Mouse (Mus musculus) CH12.LX (cell line): ENCODE measurements around the gene Ctbp2. TPM values are rescaled to one million over a fixed set of nuclear protein-coding genes. Genes with fewer than 3 reads are reported as not detected.
A peak's percentile ranks its signal among the peaks of the same experiment; 100 is the strongest.

Experiments used
- DNase-seq: peaks from one replicate; pipeline ENCODE4 v3.0.0-alpha.2; 2013; ENCODE audit errors: extremely low read depth
- H3K27ac ChIP-seq: 2 replicates; pipeline ENCODE4 v1.5.1; 2012; ENCODE audit warnings: low read depth, mild to moderate bottlenecking, control low read depth, moderate library complexity; ENCODE audit not compliant: insufficient read depth
- H3K27me3 ChIP-seq: replicated peaks from 2 replicates; pipeline ENCODE3; 2012; ENCODE audit warnings: inconsistent platforms
- H3K36me3 ChIP-seq, 2 experiments: replicated peaks in 1 of 2; 2 replicates each; pipeline versions ENCODE3 to v1.6.1; 2012; ENCODE audit warnings: inconsistent platforms in 1 of 2, low read length in 1 of 2, mild to moderate bottlenecking in 1 of 2, mixed read lengths in 1 of 2, moderate library complexity in 1 of 2; ENCODE audit not compliant: control insufficient read depth in 1 of 2, insufficient read depth in 1 of 2
- H3K4me1 ChIP-seq, 2 experiments: 2 replicates each; pipeline ENCODE4 v1.6.1; 2012; ENCODE audit warnings: inconsistent platforms in 1 of 2, moderate library complexity in 1 of 2; ENCODE audit not compliant: insufficient read depth in 2 of 2, control insufficient read depth in 1 of 2
- H3K4me2 ChIP-seq: 2 replicates; pipeline ENCODE4 v1.6.1; 2012; ENCODE audit warnings: low read depth, mild to moderate bottlenecking, control low read depth; ENCODE audit not compliant: poor library complexity, insufficient read depth, severe bottlenecking
- H3K4me3 ChIP-seq, 3 experiments: fragments of 150-350 bp in 1 of 3; sonication (generic) in 1 of 3; replicated peaks in 1 of 3; 2 replicates each; pipeline versions ENCODE3 to v1.5.1; 2011 to 2012; ENCODE audit warnings: low read depth in 2 of 3, low read length in 2 of 3, mild to moderate bottlenecking in 2 of 3, moderate library complexity in 2 of 3, control low read depth in 1 of 3, improper control_type of control experiment in 1 of 3, inconsistent platforms in 1 of 3, mixed read lengths in 1 of 3; ENCODE audit not compliant: poor library complexity in 1 of 3
- H3K79me2 ChIP-seq: replicated peaks from 2 replicates; pipeline ENCODE4 v1.6.1; 2012; ENCODE audit warnings: mild to moderate bottlenecking, moderate library complexity; ENCODE audit not compliant: control insufficient read depth, poor library complexity, insufficient read depth, severe bottlenecking; ENCODE audit errors: extremely low read depth
- H3K9ac ChIP-seq: 2 replicates; pipeline ENCODE4 v1.6.1; 2012; ENCODE audit warnings: low read depth, mild to moderate bottlenecking, control low read depth, moderate library complexity; ENCODE audit not compliant: insufficient read depth
- H3K9me3 ChIP-seq: replicated peaks from 2 replicates; pipeline ENCODE3; 2012; ENCODE audit warnings: low read length, inconsistent platforms, mixed read lengths
- BHLHE40 ChIP-seq: IDR thresholded peaks from 2 replicates; pipeline ENCODE4 v1.6.1; 2011; ENCODE audit warnings: mild to moderate bottlenecking, low read depth, low read length, improper control_type of control experiment
- CHD1 ChIP-seq: IDR thresholded peaks from 2 replicates; pipeline ENCODE4 v1.6.1; 2012; ENCODE audit warnings: low read depth, low read length, improper control_type of control experiment, inconsistent platforms
- CTCF ChIP-seq, 2 experiments: IDR thresholded peaks in 1 of 2; conservative IDR thresholded peaks in 1 of 2; 2 replicates each; pipeline ENCODE4 v1.5.1; 2011 to 2012; ENCODE audit warnings: low read depth in 2 of 2, low read length in 2 of 2, improper control_type of control experiment in 1 of 2, inconsistent platforms in 1 of 2, mild to moderate bottlenecking in 1 of 2, moderate library complexity in 1 of 2
- E2F4 ChIP-seq: IDR thresholded peaks from 2 replicates; pipeline ENCODE4 v1.6.1; 2011; ENCODE audit warnings: low read depth, low read length, improper control_type of control experiment; ENCODE audit not compliant: insufficient replicate concordance
- EP300 ChIP-seq: IDR thresholded peaks from 2 replicates; pipeline ENCODE4 v1.6.1; 2011; ENCODE audit warnings: low read length, improper control_type of control experiment
- ETS1 ChIP-seq: conservative IDR thresholded peaks from 2 replicates; pipeline ENCODE4 v1.6.1; 2012; ENCODE audit warnings: low read depth, mild to moderate bottlenecking, inconsistent platforms, low read length, improper control_type of control experiment, moderate library complexity
- GABPA ChIP-seq: IDR thresholded peaks from 2 replicates; pipeline ENCODE4 v1.6.1; 2012; ENCODE audit warnings: low read depth, low read length, improper control_type of control experiment, inconsistent platforms; ENCODE audit not compliant: insufficient replicate concordance
- IRF4 ChIP-seq: IDR thresholded peaks from 2 replicates; pipeline ENCODE4 v1.6.1; 2014; ENCODE audit warnings: low read depth, mild to moderate bottlenecking, inconsistent platforms, low read length, improper control_type of control experiment
- JUN ChIP-seq: IDR thresholded peaks from 2 replicates; pipeline ENCODE4 v1.6.1; 2011; ENCODE audit warnings: low read depth, mild to moderate bottlenecking, low read length, improper control_type of control experiment, moderate library complexity; ENCODE audit not compliant: insufficient read depth
- KAT2A ChIP-seq: IDR thresholded peaks from 2 replicates; pipeline ENCODE4 v1.6.1; 2012; ENCODE audit warnings: low read length, improper control_type of control experiment, inconsistent platforms; ENCODE audit not compliant: insufficient replicate concordance
- MAFK ChIP-seq: IDR thresholded peaks from 2 replicates; pipeline ENCODE4 v1.6.1; 2011; ENCODE audit warnings: low read length, improper control_type of control experiment; ENCODE audit not compliant: insufficient replicate concordance
- MAZ ChIP-seq: IDR thresholded peaks from 2 replicates; pipeline ENCODE4 v1.6.1; 2012; ENCODE audit warnings: low read depth, mild to moderate bottlenecking, inconsistent platforms, low read length, improper control_type of control experiment, moderate library complexity
- MEF2A ChIP-seq: IDR thresholded peaks from 2 replicates; pipeline ENCODE4 v1.6.1; 2014; ENCODE audit warnings: low read depth, mild to moderate bottlenecking, inconsistent platforms, low read length, improper control_type of control experiment, borderline replicate concordance
- MXI1 ChIP-seq: IDR thresholded peaks from 2 replicates; pipeline ENCODE4 v1.6.1; 2011; ENCODE audit warnings: mild to moderate bottlenecking, low read depth, low read length, improper control_type of control experiment
- MYC ChIP-seq: IDR thresholded peaks from 2 replicates; pipeline ENCODE4 v1.6.1; 2011; ENCODE audit warnings: low read depth, mild to moderate bottlenecking, improper control_type of control experiment, low read length
- NELFE ChIP-seq: IDR thresholded peaks from 2 replicates; pipeline ENCODE4 v1.6.1; 2011; ENCODE audit warnings: low read depth, low read length, improper control_type of control experiment
- NRF1 ChIP-seq: IDR thresholded peaks from 2 replicates; pipeline ENCODE4 v1.6.1; 2014; ENCODE audit warnings: low read depth, mild to moderate bottlenecking, inconsistent platforms, low read length, improper control_type of control experiment, moderate library complexity
- POLR2A ChIP-seq: IDR thresholded peaks from 2 replicates; pipeline ENCODE4 v1.6.1; 2011; ENCODE audit warnings: low read depth, mild to moderate bottlenecking, improper control_type of control experiment, low read length
- POLR2AphosphoS2 ChIP-seq: IDR thresholded peaks from 2 replicates; pipeline ENCODE4 v1.6.1; 2011; ENCODE audit warnings: low read depth, low read length, improper control_type of control experiment
- RCOR1 ChIP-seq: conservative IDR thresholded peaks from 2 replicates; pipeline ENCODE4 v1.6.1; 2012; ENCODE audit warnings: low read depth, mild to moderate bottlenecking, inconsistent platforms, low read length, improper control_type of control experiment
- SIN3A ChIP-seq: IDR thresholded peaks from 2 replicates; pipeline ENCODE4 v1.6.1; 2012; ENCODE audit warnings: low read length, improper control_type of control experiment, inconsistent platforms
- TBP ChIP-seq: conservative IDR thresholded peaks from 2 replicates; pipeline ENCODE4 v1.6.1; 2011; ENCODE audit warnings: low read depth, low read length, improper control_type of control experiment
- USF1 ChIP-seq: IDR thresholded peaks from 2 replicates; pipeline ENCODE4 v1.6.1; 2014; ENCODE audit warnings: low read depth, mild to moderate bottlenecking, inconsistent platforms, low read length, improper control_type of control experiment
- USF2 ChIP-seq: conservative IDR thresholded peaks from 2 replicates; pipeline ENCODE4 v1.6.1; 2011; ENCODE audit warnings: low read depth, low read length, improper control_type of control experiment
- ZC3H11A ChIP-seq: IDR thresholded peaks from 2 replicates; pipeline ENCODE4 v1.6.1; 2012; ENCODE audit warnings: low read depth, mild to moderate bottlenecking, inconsistent platforms, low read length, improper control_type of control experiment
- ZKSCAN1 ChIP-seq: IDR thresholded peaks from 2 replicates; pipeline ENCODE4 v1.6.1; 2012; ENCODE audit warnings: low read depth, inconsistent platforms, low read length, improper control_type of control experiment, borderline replicate concordance
- ZMIZ1 ChIP-seq: IDR thresholded peaks from 2 replicates; pipeline ENCODE4 v1.6.1; 2012; ENCODE audit warnings: low read depth, mild to moderate bottlenecking, inconsistent platforms, low read length, improper control_type of control experiment
- ZNF384 ChIP-seq: IDR thresholded peaks from 2 replicates; pipeline ENCODE4 v1.6.1; 2012; ENCODE audit warnings: low read depth, low read length, improper control_type of control experiment, inconsistent platforms
- dilution Hi-C: fragments of 300-500 bp; cut with MboI; formaldehyde crosslinking; loops from 2 replicates; pipeline ENCODE4 v1.14.3; 2020; ENCODE audit warnings: low sequenced_read_pairs; ENCODE audit not compliant: extremely low pct_unique_long_range_greater_than_20kb, extremely low pct_ligation_motif_present
- in situ Hi-C: fragments of 300-500 bp; cut with MboI; formaldehyde crosslinking; loops from 3 replicates; pipeline ENCODE4 v1.14.3; 2019; ENCODE audit warnings: low sequenced_read_pairs, low pct_ligation_motif_present, low pct_unique_long_range_greater_than_20kb, mixed read lengths
- polyA plus RNA-seq: library from polyadenylated mRNA; unstranded; fragments of >175 nt; gene quantifications from 2 replicates; pipeline ENCODE4 v1.2.1, GENCODE M21; 2012; ENCODE audit warnings: low read depth; ENCODE audit not compliant: insufficient read length
- total RNA-seq, 2 experiments: library from RNA; depleted of rRNA; stranded (reverse); fragments of 300-350 nt in 1 of 2; fragments of >200 nt in 1 of 2; gene quantifications; 2 replicates each; pipeline ENCODE4 v1.2.3; 2012 to 2014

Ctbp2 gene
- total and polyA plus RNA-seq, 3 experiments: 0.59 to 1.1 (median 0.68) TPM

- peak; percentile 68 for TF ChIP-seq ETS1
- TF ChIP-seq MEF2A: peak; percentile 82
- no peak for TF ChIP-seq GABPA
- TF ChIP-seq TBP: no peak
- no peak for TF ChIP-seq MYC
- peak; percentile 66 for TF ChIP-seq BHLHE40
- TF ChIP-seq MXI1: no peak
- no peak for TF ChIP-seq JUN
- no peak for TF ChIP-seq NRF1
- TF ChIP-seq POLR2AphosphoS2: no peak
- no peak; the same call in 1 of the 2 replicates for TF ChIP-seq ZMIZ1
- no peak for TF ChIP-seq NELFE
- TF ChIP-seq E2F4: no peak
- TF ChIP-seq KAT2A: no peak
These were observed 15.5 kb downstream of the Ctbp2 start (continued) for GRCm38 (mm10) chr7:133108695-133109094.

- Histone ChIP-seq H3K27me3 (peaks cover 91% of the 10 kb centered on the region), H3K4me2 (no peak overlapping the region), H3K79me2 (no peaks in the 10 kb centered on the region), H3K9me3 (no peaks in the 10 kb centered on the region), H3K4me3 (no peak overlapping the region), H3K27ac (no peak overlapping the region), H3K4me1 (no peaks in the 10 kb centered on the region), H3K9ac (no peak overlapping the region), H3K36me3 (no peaks in the 10 kb centered on the region)
- no peak for DNase-seq
- TF ChIP-seq E2F4 (no peak), CTCF (conservative IDR thresholded peaks at IDR 0.05 in 1 of 2, IDR thresholded peaks at IDR 0.05 in 1 of 2; ENCODE audit: low read depth in 2 of 2, low read length in 2 of 2) (no peak), USF1 (no peak), TBP (no peak), MAZ (no peak), POLR2A (no peak), NELFE (no peak), CHD1 (no peak), ZC3H11A (no peak), SIN3A (no peak), RCOR1 (no peak), ETS1 (no peak), MEF2A (no peak), USF2 (no peak), ZNF384 (no peak), ZKSCAN1 (no peak), EP300 (no peak), MAFK (no peak), IRF4 (no peak), POLR2AphosphoS2 (no peak)
- dilution Hi-C loops: no loop called here
- in situ Hi-C loops: no loop called here
These were observed 21.6 kb downstream of the Ctbp2 start for GRCm38 (mm10) chr7:133102578-133102977.
